Mouse (Mus musculus) ovary, adult 18-20 months (tissue): ENCODE measurements at regions not wholly inside any gene's neighbourhood (a gene's known extent, or its start where the extent isn't known, plus 50 kb on each side); places are given as distances from the start of the nearest gene placed in this dataset.

Experiments used
- DNase-seq: peaks from one replicate; pipeline ENCODE4 v3.0.0; 2022; ENCODE audit warnings: low spot score, mixed read lengths

GRCm38 (mm10) chr6:135433753-135434152, 71.4 kb downstream of the Emp1 start:
- DNase-seq = no peak

DNA sequence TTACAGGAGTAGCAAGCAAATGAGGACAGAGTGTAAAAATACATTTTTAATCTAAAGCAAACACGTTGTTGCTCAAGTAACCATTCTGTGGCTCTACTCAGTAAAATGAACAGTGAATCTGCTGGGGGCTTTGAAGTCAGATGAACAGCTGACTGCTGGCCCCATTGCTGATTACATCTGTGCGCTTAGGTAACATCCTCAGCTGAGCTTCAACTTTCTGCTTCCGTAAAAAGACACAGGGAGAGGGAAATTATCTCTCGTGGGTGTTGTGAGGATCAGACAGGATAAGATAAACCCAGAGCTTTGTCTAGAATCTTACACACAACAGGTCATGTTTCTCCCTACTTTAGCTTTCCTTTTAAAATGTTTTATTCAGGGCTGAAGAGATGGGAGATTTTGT, 74.0 kb downstream of the Emp1 start:
- no peak for DNase-seq

DNA sequence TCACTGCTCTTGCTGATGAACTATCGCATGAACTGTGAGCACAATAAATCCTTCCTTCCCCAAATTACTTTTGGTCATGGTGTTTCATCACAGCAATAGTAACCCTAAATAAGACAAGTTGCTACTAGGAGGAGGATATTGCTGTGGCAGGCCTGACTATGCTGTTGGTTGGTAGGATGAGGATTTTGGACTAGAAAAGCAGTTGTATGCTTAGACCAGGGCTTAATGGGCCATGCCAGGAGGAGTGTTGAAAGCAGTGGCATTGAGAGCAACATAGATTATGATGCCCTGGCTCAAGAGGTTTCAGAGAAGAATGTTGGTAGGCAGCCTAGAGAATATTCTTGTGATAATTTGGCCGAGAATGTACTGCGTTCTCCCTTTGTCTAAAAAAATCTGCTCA, 75.9 kb downstream of the Emp1 start:
- no peak for DNase-seq

DNA sequence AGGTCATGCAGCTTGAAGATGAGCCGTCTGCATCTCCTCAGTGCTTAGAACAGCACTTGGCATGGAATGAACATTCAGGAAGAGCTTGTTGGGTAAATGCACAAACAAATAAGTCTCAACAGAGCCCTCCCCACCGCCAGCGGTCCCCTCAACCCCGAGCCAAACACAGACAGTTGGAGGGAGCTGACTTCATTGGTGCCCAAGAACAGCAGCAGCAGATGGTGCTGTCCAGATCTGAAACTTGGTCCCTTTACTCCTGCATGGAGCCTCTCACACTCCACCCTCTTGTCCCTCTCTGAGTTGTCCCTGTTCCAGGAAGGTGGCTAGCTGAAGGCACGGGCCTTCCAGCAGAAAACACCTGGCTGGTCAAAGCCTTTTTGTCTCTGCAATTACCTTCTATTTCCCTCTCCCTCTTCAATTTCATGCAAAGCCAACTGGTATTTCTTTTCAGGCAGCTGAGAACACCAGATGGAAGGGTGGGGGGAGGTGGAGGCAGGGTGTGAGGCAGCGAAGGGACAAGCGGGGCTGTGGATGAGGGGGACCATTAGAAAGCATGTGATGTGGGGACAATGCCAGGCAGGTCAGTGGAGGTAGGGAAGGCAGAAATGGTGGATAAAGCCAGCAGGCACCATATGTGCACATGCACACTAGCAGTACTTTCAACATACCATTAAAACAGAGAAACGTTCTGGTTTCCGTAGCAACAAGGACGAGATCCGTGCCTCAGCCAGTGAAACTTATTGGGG, 79.0 kb downstream of the Emp1 start:
- DNase-seq = no peak

DNA sequence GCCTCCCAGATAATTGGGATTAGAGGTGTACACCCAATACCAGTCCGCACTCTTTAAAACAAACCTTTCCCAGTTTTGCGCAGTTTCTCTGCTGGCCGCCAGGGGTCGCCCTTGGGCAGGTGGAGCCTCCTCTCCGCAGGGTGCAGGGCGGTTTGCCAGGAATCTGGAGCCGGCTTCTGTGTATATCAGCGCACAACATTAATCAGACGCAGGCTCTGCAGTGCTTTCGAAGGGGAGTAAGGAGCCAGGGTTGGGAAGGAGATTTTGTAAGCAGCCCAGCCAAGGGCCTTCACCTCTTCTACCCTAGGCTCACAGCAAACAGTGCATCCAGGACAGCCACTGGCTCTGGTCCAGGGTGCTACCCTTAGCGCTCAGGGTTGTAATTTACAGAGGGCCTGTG, 82.3 kb downstream of the Emp1 start:
- peak; percentile 82 for DNase-seq

DNA sequence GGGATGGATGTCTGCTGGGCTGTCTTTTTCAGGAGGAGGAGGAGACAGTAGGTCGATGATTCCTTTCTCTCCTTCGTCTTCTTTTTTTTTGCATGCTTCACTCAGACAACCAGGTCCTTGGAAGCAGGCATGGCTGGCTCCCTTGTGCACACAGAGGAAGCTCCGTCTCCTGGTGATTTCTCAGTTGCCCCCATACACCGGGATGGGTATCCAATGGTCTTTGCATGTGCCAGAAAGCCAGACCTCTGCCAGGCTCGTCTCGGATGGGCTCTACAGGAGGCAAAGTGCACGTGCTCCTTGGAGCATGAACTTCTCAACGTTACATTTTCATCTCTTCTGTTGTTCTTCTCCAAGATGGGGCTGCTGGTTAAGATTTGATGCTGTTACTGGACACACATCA, 82.7 kb downstream of the Emp1 start:
- no peak for DNase-seq

DNA sequence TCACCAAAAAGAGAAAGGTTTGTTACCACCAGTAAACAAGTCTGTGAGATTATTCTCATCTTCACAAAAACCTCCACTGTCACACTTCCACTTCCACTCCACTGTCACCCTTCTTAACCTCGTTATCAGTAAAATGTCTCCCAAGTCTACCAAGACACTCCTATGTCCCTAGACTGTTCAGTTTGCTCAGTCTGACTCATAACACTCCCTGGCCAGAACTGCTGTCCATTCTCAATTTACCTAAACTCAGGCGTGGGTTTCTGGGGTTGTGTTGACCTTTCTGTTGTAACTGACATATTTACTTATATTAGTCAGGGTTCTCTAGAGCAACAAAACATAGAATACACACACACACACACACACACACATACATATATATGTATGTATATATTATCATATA, 85.5 kb downstream of the Emp1 start:
- no peak for DNase-seq

- no peak for DNase-seq
Measured at GRCm38 (mm10) chr6:135449228-135449627, 86.9 kb downstream of the Emp1 start.

DNA sequence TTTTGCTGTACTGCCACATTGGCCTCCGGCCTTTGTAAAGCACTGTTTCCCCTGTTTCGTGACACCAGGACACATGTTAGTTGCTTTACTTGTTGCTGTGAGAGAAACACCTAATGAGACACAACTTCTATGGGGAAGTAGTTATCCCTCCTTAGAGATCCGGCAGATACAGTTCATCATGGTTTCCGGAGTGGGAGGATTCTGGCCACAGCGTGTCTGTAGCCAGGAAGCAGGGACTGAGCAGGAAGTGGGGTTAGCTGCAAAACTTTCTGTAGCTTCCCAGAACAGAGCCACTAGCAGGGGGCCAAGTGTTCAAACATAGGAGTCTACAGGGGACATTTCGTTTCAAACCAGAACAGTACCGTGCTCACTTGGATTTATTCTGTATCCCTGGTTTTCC, 88.2 kb downstream of the Emp1 start:
- no peak for DNase-seq

- no peak for DNase-seq
Measured at GRCm38 (mm10) chr6:135451165-135451797, 88.9 kb downstream of the Emp1 start.

GRCm38 (mm10) chr6:135453041-135453440, 90.7 kb downstream of the Emp1 start:
- no peak for DNase-seq

GRCm38 (mm10) chr6:135472495-135472894, 110.2 kb downstream of the Emp1 start:
- no peak for DNase-seq

- no peak for DNase-seq
Measured at GRCm38 (mm10) chr6:135473146-135473545, 110.8 kb downstream of the Emp1 start.

DNA sequence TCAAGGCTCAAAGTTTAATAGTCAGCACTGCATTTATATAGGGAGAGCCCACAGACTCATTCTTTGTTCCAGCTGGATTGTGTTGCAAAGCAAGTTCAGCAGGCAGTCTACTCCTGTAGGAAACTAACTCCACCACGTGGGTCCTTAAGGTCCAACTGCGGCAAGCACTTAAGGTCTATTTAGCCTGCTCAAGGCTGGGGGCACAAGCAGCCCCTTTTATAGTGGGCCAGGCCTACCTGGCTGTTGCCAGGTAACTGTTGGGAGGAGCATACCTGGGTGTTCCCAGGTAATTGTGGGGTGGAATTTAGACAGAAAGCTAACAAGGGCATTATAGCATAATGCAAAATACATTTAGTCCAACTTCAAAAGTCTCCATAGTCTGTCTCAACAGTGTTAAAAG, 126.5 kb downstream of the Emp1 start:
- no peak for DNase-seq

- no peak for DNase-seq
Measured at GRCm38 (mm10) chr6:135493983-135494382, 131.6 kb downstream of the Emp1 start.

- no peak for DNase-seq
Measured at GRCm38 (mm10) chr6:135495841-135496240, 133.5 kb downstream of the Emp1 start.

GRCm38 (mm10) chr6:135498592-135498991, 136.2 kb downstream of the Emp1 start:
- DNase-seq = no peak

GRCm38 (mm10) chr6:135500381-135500780, 138.0 kb downstream of the Emp1 start:
- DNase-seq = no peak

DNA sequence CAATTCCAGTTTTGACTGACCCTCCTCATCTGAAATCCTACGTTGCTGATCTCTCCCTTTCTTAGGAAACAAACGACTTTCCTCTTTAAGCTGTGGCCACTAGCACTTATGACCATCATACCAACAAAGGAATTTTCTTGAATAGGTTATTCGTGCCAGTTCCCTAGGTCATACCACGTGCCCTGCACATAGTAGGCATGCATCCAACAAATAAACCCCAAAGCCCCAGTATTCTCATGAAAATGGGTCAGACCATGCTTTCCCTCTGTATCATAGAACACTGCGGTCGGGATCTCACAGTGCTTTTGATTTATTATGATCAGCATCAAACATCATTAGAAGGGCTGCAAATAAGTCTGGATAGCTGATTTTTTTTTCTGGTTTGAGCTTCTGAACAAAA, 139.4 kb downstream of the Emp1 start:
- DNase-seq = no peak

DNA sequence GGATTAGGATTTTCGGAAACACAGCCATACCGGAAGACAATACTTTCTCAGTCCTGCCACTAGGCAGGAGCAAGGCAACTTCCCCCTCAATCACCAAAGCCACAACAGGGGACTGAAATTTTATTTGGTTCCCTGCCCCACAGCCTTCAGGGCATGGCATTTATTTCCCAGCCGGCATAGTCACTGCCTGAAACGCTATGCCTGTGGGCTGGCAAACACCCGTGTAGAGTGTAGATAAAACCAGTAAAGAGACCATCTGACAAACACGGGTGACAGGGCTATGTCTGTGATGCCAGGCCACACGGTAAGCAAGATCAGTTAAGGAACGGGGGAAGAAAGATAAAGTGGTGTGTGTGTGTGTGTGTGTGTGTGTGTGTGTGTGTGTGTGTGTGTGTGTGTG, 140.1 kb downstream of the Emp1 start:
- no peak for DNase-seq

DNA sequence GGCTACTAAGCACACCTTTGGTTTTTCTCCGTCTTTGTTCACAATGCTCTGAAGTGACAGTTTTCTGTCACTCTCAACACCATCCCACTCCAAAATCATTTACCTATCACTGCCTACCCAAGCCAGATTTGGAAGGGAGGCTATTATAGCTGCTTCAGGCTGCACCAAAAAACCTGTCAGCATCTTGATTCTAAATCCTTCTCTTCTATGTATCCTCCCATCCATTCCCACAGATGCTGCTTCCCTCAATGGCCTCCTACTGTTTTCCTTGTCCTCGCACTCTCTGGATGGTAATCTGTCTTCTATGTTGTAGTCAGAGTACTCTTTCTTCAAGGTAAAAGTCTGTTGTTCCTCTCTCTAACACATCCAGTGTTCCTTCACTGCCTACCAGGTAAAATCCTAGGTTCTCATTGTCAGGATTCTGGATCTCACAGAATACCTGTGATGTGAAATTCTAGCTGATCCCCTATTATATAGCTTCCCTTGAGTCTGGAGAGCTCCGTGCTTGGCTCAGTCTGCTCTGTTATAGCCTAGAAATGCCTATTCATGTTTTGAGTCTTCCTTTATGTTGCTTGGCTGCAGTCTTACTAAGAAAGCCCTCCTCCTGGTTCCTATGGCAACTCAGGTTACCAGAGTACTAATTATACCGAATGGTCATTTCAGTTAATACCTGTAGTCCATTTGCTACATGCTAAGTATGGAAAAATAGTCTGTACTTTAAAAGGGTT, 156.5 kb downstream of the Emp1 start:
- no peak for DNase-seq

DNA sequence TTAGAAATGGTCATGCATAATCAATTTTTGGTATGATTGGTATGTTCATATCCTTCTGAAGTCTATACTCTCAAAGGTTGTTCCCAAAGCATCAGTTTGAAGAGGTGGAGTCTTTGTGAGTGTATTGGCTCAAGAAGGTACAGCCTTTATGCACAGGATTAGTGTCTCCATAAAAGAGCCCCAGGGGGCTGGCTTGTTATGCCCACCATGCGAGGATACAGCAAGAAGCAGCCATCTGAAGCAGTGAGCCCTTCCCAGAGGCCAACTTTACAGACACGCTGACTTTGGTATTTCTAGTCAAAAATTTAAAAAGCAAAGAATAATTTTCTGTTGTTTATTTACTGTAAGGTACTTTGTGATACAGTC, 157.1 kb downstream of the Emp1 start:
- no peak for DNase-seq

DNA sequence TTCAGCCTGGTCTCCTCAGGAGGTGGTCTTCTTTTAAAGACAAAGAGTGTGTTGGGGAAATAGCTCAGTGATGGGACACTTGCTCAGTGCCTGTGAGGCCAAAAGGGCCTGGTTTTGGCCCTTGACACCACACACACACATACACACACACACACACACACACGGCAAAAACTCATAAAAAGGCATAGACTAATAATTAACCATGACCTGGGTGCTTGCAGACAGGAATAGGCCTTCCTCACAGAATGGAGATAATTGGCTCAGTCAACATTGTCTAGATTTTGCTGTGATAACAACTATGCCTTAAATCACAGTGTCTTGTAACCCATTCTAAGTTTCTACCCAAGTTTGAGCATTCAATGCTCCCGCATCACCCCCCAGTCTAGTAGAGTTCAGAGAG, 158.5 kb downstream of the Emp1 start:
- no peak for DNase-seq
